Mouse (Mus musculus) MEL (cell line): Measurements from ENCODE around the gene Gm9837.

Experiments
- CTCF ChIP-seq, 3 experiments: IDR thresholded peaks in 2 of 3; conservative IDR thresholded peaks in 1 of 3; 2 replicates each; pipeline ENCODE4 v1.5.1; 2011 to 2012; ENCODE audit warnings: low read length in 3 of 3, low read depth in 2 of 3, mild to moderate bottlenecking in 2 of 3, improper control_type of control experiment in 1 of 3, inconsistent platforms in 1 of 3, mixed read lengths in 1 of 3, moderate library complexity in 1 of 3; ENCODE audit not compliant: control insufficient read depth in 1 of 3, insufficient read depth in 1 of 3, poor library complexity in 1 of 3, severe bottlenecking in 1 of 3
- EP300 ChIP-seq, 2 experiments: IDR thresholded peaks; 2 replicates each; pipeline ENCODE4 v1.6.1; 2011; ENCODE audit warnings: improper control_type of control experiment in 2 of 2, low read length in 2 of 2, low read depth in 1 of 2, mild to moderate bottlenecking in 1 of 2
- ETS1 ChIP-seq: IDR thresholded peaks from 2 replicates; pipeline ENCODE4 v1.6.1; 2012; ENCODE audit warnings: low read depth, mild to moderate bottlenecking, inconsistent platforms, low read length, improper control_type of control experiment, moderate library complexity
- GATA1 ChIP-seq: IDR thresholded peaks from 2 replicates; pipeline ENCODE4 v1.6.1; 2011; ENCODE audit warnings: low read depth, low read length, improper control_type of control experiment
- RAD21 ChIP-seq: IDR thresholded peaks from 2 replicates; pipeline ENCODE4 v1.6.1; 2011; ENCODE audit warnings: mild to moderate bottlenecking, low read depth, low read length, improper control_type of control experiment
- SMC3 ChIP-seq: IDR thresholded peaks from 2 replicates; pipeline ENCODE4 v1.6.1; 2011; ENCODE audit warnings: low read depth, low read length, improper control_type of control experiment
- ZKSCAN1 ChIP-seq: IDR thresholded peaks from 2 replicates; pipeline ENCODE4 v1.6.1; 2012; ENCODE audit warnings: low read depth, mild to moderate bottlenecking, inconsistent platforms, low read length, improper control_type of control experiment, moderate library complexity

- TF ChIP-seq CTCF (IDR thresholded peaks at IDR 0.05 in 2 of 3, conservative IDR thresholded peaks at IDR 0.05 in 1 of 3; ENCODE audit: control insufficient read depth in 1 of 3, insufficient read depth in 1 of 3, low read depth in 2 of 3, low read length in 3 of 3, poor library complexity in 1 of 3, severe bottlenecking in 1 of 3) = no peak
- no peak for TF ChIP-seq EP300 (IDR thresholded peaks at IDR 0.05; ENCODE audit: low read depth in 1 of 2, low read length in 2 of 2)
- TF ChIP-seq SMC3 = no peak
- TF ChIP-seq RAD21 = no peak
- no peak for TF ChIP-seq GATA1
- TF ChIP-seq ETS1 = no peak
- no peak for TF ChIP-seq ZKSCAN1
These were observed 42.1 kb downstream of the Gm9837 start for GRCm38 (mm10) chr11:53427993-53428715.
